Mouse (Mus musculus) neural tube, postnatal 0 days (tissue): ENCODE measurements around the gene Gm47985. TPM values are rescaled to one million over a fixed set of nuclear protein-coding genes. Genes with fewer than 3 reads are reported as not detected.

Source experiments
- polyA plus RNA-seq: library from polyadenylated mRNA; unstranded; fragments of >200 nt; fragmentation: Nextera tagmentation; extraction: Ambion mirVana; gene quantifications from 2 replicates; pipeline ENCODE4 v1.2.1, GENCODE M21; 2015

Gene Gm47985
- not detected in 2 replicates for polyA plus RNA-seq

GRCm38 (mm10) chr1:151182266-151182665 is at the start of gene Gm47985:
Gene Gm47985, plus strand, starts transcription at chr1:151182537.

GRCm38 (mm10) chr1:151192075-151192474 is 9.7 kb downstream of the Gm47985 start, which contains the start of gene Gm8947:
Gene Gm8947, plus strand, starts transcription at chr1:151192376.

GRCm38 (mm10) chr1:151198120-151198519 is 15.8 kb downstream of the Gm47985 start, which contains the start of gene Gm47995:
Gene Gm47995, plus strand, starts transcription at chr1:151198448.

GRCm38 (mm10) chr1:151203818-151204217 is 21.5 kb downstream of the Gm47985 start, which contains the start of gene 3110040M04Rik:
Gene 3110040M04Rik, plus strand, starts transcription at chr1:151204121.

GRCm38 (mm10) chr1:151209824-151210355 is 27.6 kb downstream of the Gm47985 start, which contains the start of gene Gm47996:
Gene Gm47996, plus strand, starts transcription at chr1:151210131.

Other genes with a start within 250 kb of the Gm47985 start
- 2.5 and 2.7 TPM in 2 replicates for gene Hmcn1, start 189.1 kb upstream of the Gm47985 start, polyA plus RNA-seq
- 0.10 TPM in 1 of 2 replicates, not detected in the other for gene Gm8947, start 9.8 kb downstream of the Gm47985 start, polyA plus RNA-seq
- 0.25 and 0.31 TPM in 2 replicates for gene Gm47995, start 15.9 kb downstream of the Gm47985 start, polyA plus RNA-seq
- gene 3110040M04Rik, start 21.6 kb downstream of the Gm47985 start, polyA plus RNA-seq: not detected in 2 replicates
- 0.28 TPM in 1 of 2 replicates, not detected in the other for gene Gm47996, start 27.6 kb downstream of the Gm47985 start, polyA plus RNA-seq
- gene Ivns1abp, start 161.9 kb downstream of the Gm47985 start, polyA plus RNA-seq: 111 and 115 TPM in 2 replicates
- 12.1 and 15.9 TPM in 2 replicates for gene Swt1, start 245.9 kb downstream of the Gm47985 start, polyA plus RNA-seq
- gene Trmt1l, start 246.0 kb downstream of the Gm47985 start, polyA plus RNA-seq: 28.1 and 28.4 TPM in 2 replicates